Mouse (Mus musculus): ENCODE measurements around the gene Mcam. TPM values are rescaled to one million over a fixed set of nuclear protein-coding genes. Genes with fewer than 3 reads are reported as not detected.

The Mcam gene
- polyA plus RNA-seq, 1 experiment from 2014 or later: 38.7 TPM

DNA sequence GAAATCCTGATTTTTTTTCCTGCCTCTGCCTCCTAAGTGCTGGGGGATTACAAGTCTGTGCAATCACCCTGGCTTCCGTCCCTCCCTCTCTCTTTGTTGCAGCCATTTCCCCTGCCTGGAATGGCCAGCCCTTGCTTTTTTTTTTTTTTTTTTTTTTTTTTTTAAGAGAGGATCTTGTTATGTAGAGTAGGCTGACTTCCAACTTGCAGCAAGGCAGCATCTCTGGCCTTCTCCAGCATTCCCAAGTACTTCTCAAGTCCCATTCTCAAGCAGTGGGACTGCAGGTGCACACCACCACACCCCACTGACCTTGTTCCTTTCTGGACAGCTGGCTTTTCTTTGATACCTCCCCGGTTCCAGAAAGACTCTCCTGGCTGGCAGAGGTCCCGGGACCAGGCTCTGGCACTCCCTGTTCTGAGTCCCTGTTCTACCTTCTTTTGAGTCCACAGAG lies 6.9 kb upstream of the Mcam start:
- Histone ChIP-seq H3K4me2 (replicated peaks) (no peak overlapping the region), H3K27ac (replicated peaks) (no peak overlapping the region), H3K4me3 (replicated peaks) (no peak overlapping the region), H3K36me3 (no peaks in the 10 kb centered on the region), H3K4me1 (peaks cover 35% of the 10 kb centered on the region), H3K27me3 (peaks cover 7% of the 10 kb centered on the region), H3K9me3 (replicated peaks) (no peaks in the 10 kb centered on the region), H3K9ac (no peak overlapping the region)
- WGBS: 66% methylated on average over 3 of the region's 3 CpGs
- no peak for ATAC-seq (ENCODE audit: insufficient number of reproducible peaks, low FRiP score, low TSS enrichment, low read depth)

DNA sequence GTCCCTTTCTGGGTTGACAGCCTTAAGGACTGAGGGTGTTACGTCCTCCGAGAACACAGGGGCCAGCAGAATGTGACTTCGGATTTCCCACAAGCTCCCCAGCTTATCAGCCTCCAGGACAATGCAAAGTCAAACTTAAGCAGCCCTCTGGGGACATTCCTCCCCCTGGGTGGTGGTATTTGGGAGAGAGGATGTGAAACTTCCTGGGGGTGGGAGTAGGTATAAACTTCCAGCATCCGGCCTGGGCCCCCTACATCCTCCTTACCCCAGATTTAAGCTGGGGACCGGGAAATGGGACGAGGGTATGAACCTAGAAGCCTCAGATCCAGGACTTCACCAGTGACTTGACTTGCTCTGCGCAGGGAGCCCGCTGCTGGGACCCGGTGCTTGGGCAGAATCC lies 4.6 kb upstream of the Mcam start:
- H3K9me3 ChIP-seq (replicated peaks): no peaks in the 10 kb centered on the region
- H3K4me1 ChIP-seq: peaks cover 52% of the 10 kb centered on the region
- peak overlapping the region; percentile 41 for H3K4me3 ChIP-seq (replicated peaks)
- peak overlapping the region; percentile 21; the same call in 1 of the 2 replicates for H3K9ac ChIP-seq
- H3K27me3 ChIP-seq: peaks cover 17% of the 10 kb centered on the region
- H3K27ac ChIP-seq (replicated peaks): peak overlapping the region; percentile 84
- 8% methylated on average over 9 of the region's 9 CpGs for WGBS
- ATAC-seq (ENCODE audit: insufficient number of reproducible peaks, low FRiP score, low TSS enrichment, low read depth): no peak
- peak overlapping the region; percentile 75 for H3K4me2 ChIP-seq (replicated peaks)
- no peaks in the 10 kb centered on the region for H3K36me3 ChIP-seq

DNA sequence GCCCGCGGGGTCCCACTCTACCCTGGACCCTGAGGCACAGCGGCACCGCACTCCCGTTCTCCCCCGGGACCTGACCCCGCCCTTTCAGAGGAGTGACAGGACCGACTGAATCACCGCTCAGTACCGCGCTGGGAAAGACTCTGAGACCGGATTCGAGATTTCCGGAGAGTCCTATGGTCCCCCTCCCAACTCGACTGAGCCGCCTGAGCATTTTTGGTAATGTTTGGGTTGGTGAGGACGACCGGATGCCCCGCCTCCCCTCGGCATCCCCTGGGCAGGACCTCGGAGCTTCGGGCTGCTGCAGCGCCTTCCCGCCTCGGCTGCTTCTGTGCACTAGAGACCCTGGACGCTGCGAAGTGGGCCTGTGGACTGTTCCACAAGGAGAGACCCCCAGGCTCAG lies 4.2 kb upstream of the Mcam start:
- H3K27me3 ChIP-seq: peaks cover 17% of the 10 kb centered on the region
- ATAC-seq (ENCODE audit: insufficient number of reproducible peaks, low FRiP score, low TSS enrichment, low read depth): peak; percentile 51
- WGBS: under 1% methylated on average over 27 of the region's 27 CpGs

DNA sequence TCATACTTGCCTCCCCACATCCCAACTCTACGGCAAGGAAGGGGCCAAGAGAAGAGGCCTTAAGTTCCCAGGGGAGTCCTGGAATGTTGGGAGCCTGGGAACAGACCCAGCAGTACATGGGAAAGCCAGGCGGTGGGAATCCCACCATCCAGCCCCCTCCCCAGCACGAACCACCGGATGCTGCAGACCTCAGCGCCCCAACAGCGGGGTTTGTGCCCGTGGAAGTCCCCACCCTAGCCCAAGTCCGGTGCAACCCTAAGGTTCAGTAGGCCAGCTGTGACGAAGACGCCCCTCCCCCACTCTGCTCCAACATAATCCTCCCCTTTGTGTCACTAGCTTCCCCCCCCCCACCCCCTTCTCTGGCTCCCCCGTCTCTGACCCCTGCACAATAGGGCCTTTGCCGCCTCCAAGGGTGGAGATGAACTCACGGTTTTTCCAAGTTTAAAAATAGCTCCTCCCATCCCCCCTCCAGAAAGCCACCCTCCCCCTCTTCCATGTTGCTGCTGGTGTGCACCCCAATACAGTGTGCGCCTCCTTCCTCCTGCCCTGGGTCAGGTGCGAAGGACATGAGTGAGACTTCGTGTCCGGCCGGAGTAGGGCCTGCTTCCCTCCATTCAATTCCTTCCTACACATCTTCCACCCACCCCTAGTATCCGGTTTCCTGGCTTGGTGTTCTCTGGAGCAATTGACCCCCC lies 3.5 kb upstream of the Mcam start:
- WGBS: 22% methylated on average over 19 of the region's 19 CpGs
- Histone ChIP-seq H3K4me3 (replicated peaks) (peak overlapping the region; percentile 41), H3K4me2 (replicated peaks) (peak overlapping the region; percentile 75), H3K27me3 (peaks cover 17% of the 10 kb centered on the region), H3K36me3 (no peaks in the 10 kb centered on the region), H3K9me3 (replicated peaks) (no peaks in the 10 kb centered on the region), H3K9ac (no peak overlapping the region), H3K27ac (replicated peaks) (peak overlapping the region; percentile 84), H3K4me1 (peaks cover 58% of the 10 kb centered on the region)
- peak; percentile 19; the same call in 1 of the 2 replicates for ATAC-seq (ENCODE audit: insufficient number of reproducible peaks, low FRiP score, low TSS enrichment, low read depth)

More for the DNA sequence above, 4.2 kb upstream of the Mcam start:
- H3K4me2 ChIP-seq (replicated peaks): peak overlapping the region; percentile 75
- peak overlapping the region; percentile 41 for H3K4me3 ChIP-seq (replicated peaks)
- peak overlapping the region; percentile 84 for H3K27ac ChIP-seq (replicated peaks)
- no peaks in the 10 kb centered on the region for H3K36me3 ChIP-seq
- H3K4me1 ChIP-seq: peaks cover 56% of the 10 kb centered on the region
- no peaks in the 10 kb centered on the region for H3K9me3 ChIP-seq (replicated peaks)
- peak overlapping the region; percentile 21; the same call in 1 of the 2 replicates for H3K9ac ChIP-seq

DNA sequence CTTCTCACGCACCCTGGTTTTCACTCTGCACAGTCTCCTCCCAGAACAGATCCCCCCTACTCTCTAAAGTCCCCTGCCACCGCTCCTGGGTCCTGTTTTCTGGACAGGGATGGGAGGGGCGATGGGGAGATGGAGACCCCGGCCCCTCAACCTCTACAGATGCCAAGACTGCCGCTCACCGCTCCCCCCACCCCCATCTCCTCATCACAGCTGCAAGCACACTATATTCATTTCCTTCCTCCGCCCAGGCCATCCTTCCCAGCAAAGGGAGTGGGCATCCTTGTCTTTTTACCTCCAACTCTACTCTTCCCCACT lies 3.0 kb upstream of the Mcam start:
- Histone ChIP-seq H3K4me3 (replicated peaks) (no peak overlapping the region), H3K4me1 (peaks cover 58% of the 10 kb centered on the region), H3K9ac (no peak overlapping the region), H3K36me3 (no peaks in the 10 kb centered on the region), H3K27ac (replicated peaks) (peak overlapping the region; percentile 40), H3K9me3 (replicated peaks) (no peaks in the 10 kb centered on the region), H3K27me3 (peaks cover 17% of the 10 kb centered on the region), H3K4me2 (replicated peaks) (no peak overlapping the region)
- ATAC-seq (ENCODE audit: insufficient number of reproducible peaks, low FRiP score, low TSS enrichment, low read depth): no peak
- 44% methylated on average over 7 of the region's 7 CpGs for WGBS

DNA sequence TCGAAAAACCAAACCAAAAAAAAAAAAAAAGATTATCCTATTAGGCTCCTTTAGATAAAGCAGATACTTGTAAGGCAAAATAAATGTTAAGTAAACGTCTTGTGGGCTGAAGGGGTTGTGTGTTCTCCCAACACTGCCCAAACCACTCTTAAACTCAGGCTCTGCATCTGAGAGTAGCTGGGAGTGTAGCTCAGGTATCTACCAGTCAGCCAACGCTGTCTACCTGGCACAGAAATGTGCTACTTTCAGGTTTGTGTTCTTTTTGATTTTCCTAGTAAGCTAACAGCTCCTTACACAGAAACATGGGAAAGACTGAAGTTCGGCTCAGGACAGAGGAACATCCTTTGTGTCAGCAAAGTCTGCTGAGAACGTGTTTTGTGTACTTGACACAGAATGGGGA lies 2.1 kb upstream of the Mcam start:
- peaks cover 17% of the 10 kb centered on the region for H3K27me3 ChIP-seq
- no peaks in the 10 kb centered on the region for H3K36me3 ChIP-seq
- H3K9ac ChIP-seq: no peak overlapping the region
- H3K9me3 ChIP-seq (replicated peaks): no peaks in the 10 kb centered on the region
- WGBS: 62% methylated on average over 5 of the region's 5 CpGs
- H3K4me3 ChIP-seq (replicated peaks): no peak overlapping the region
- no peak overlapping the region for H3K27ac ChIP-seq (replicated peaks)
- H3K4me1 ChIP-seq: peaks cover 60% of the 10 kb centered on the region
- ATAC-seq (ENCODE audit: insufficient number of reproducible peaks, low FRiP score, low TSS enrichment, low read depth): no peak
- no peak overlapping the region for H3K4me2 ChIP-seq (replicated peaks)

DNA sequence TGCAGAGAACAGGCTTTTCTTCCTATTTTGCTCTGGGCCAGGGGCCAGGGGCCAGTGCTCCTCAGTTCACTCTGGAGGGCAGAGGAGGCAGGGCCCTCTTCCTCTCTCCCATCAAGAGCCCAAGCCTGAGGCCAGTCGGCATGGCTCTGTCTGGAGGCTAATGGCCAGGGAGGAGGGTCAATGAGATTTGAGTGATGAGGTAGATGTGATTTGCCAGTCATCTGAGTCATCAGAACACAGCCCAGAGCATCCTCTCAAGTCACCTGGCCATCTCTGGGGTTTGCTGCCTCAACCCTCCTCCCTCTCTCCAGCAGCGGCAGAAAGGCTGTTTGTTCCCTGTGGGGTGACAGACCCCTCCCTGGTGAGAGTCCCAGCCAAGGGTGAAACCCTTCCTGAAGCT lies 982 bp upstream of the Mcam start:
- Histone ChIP-seq H3K27me3 (peaks cover 17% of the 10 kb centered on the region), H3K4me1 (peaks cover 60% of the 10 kb centered on the region), H3K4me3 (replicated peaks) (peak overlapping the region; percentile 64), H3K27ac (replicated peaks) (peak overlapping the region; percentile 81; the same call in 1 of the 2 replicates), H3K9ac (no peak overlapping the region), H3K4me2 (replicated peaks) (peak overlapping the region; percentile 92), H3K36me3 (0 out of 2 replicates have a peak, but pooled peaks cover 6% of the 10 kb centered on the region), H3K9me3 (replicated peaks) (no peaks in the 10 kb centered on the region)
- whole genome bisulfite sequencing: 27% methylated on average over 2 of the region's 2 CpGs
- no peak for ATAC-seq (ENCODE audit: insufficient number of reproducible peaks, low FRiP score, low TSS enrichment, low read depth)

DNA sequence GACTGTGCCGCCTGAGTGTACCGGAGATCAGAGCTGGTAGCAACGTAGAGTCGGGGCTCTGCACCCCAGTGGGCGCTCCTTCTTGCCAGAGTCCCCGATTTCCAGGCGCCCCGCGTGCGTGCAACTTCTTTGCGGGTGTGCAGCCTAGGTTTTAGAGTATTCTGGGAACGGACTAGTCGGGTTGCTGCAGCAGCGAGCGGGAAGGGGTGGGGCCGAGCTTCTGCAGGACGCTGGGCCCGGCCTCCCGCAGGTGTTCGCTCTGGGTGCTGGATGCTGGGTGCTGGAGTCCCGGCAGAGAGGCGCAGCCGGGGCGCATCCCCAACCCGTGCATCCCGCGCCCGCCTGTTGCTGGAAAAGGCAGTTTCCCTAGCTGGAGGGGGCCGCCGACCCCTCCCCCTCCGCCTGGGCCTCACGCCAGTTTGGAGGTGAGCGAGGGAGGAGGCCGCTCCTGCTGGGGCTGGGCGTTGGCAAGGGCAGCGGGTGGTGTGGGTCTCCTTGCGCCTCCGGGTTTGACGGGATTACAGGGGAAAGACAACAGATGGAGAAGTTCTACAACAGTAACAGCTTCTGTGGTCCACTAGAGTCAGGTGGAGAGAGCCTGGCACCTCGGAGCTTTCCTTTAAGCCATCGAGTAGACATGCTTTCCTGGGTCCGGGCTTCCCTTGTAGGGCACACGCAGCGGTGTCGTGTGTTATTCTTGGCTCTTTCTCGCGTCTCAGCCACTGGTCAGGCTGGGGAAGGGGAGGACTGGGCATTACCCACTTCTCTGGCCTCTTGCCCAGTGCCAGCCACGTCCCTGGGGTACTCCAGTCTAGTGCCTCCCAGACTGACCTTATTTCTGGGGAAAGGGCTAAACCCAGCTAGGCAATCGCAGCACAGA lies 822 bp downstream of the Mcam start:
- peaks cover 55% of the 10 kb centered on the region for H3K4me1 ChIP-seq
- H3K9me3 ChIP-seq (replicated peaks): no peaks in the 10 kb centered on the region
- peaks cover 14% of the 10 kb centered on the region; the same call in 1 of the 2 replicates for H3K36me3 ChIP-seq
- peak overlapping the region; percentile 92 for H3K4me2 ChIP-seq (replicated peaks)
- WGBS: 2% methylated on average over 48 of the region's 49 CpGs
- no peak for ATAC-seq (ENCODE audit: insufficient number of reproducible peaks, low FRiP score, low TSS enrichment, low read depth)
- peak overlapping the region; percentile 81 for H3K27ac ChIP-seq (replicated peaks)
- peaks cover 17% of the 10 kb centered on the region for H3K27me3 ChIP-seq
- peak overlapping the region; percentile 64 for H3K4me3 ChIP-seq (replicated peaks)
- H3K9ac ChIP-seq: peak overlapping the region; percentile 50

DNA sequence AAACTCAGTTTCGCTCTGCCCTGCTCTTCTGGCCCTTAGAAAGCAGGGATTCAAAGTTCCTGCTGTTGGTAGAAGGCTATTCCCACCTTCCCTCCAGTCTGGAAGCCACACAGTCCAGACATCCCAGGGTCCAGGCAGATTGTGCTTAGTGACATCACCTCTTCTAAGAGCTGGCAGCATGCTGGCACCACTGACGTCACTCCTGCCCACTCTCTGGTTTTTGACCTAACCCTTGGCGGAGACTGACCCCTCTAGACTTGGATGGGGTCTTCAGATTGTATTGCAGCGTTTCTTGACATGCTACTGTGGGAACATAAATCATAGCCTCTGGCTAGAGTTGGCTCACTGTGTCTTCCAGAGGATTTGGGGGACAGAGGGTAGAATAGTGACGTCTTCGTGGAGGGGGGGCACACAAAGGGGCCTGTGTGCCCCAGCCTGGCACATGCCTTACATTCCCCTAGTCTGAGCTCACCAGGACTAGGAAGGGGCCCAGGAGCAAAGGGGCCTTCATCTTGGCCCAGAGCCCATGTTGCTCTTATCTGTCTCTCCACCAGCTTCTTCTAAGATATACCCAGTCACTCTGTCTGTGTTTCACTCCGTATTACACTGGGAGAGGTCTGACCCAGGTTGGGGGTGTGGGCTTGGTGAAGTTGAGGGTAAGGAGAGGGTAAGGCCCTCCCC lies 1.6 kb downstream of the Mcam start:
- Histone ChIP-seq H3K9me3 (replicated peaks) (no peaks in the 10 kb centered on the region), H3K4me3 (replicated peaks) (peak overlapping the region; percentile 64), H3K4me2 (replicated peaks) (peak overlapping the region; percentile 92), H3K36me3 (peaks cover 21% of the 10 kb centered on the region; the same call in 1 of the 2 replicates), H3K27me3 (peaks cover 17% of the 10 kb centered on the region), H3K27ac (replicated peaks) (peak overlapping the region; percentile 81), H3K9ac (no peak overlapping the region), H3K4me1 (peaks cover 47% of the 10 kb centered on the region)
- ATAC-seq (ENCODE audit: insufficient number of reproducible peaks, low FRiP score, low TSS enrichment, low read depth): no peak
- 45% methylated on average over 7 of the region's 7 CpGs for WGBS

DNA sequence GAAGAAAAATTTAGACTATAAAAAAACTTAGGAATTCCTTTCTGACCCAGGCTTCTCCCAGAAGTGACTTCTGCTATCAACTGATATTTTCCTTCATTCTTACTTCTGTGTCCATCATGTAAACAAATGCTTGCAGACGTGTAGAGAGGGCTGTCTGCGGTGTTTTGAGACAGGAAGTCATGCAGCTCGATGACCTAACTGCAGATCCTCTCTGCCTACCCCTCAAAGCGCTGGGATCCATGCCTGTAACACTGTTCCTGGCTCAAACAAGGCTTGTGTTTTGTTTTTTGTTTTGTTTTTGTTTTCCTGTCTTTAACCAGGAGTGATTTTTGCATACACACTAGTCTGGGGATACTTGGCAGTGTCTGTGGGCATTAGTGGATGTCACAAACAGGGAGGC lies 3.6 kb downstream of the Mcam start:
- Histone ChIP-seq H3K4me2 (replicated peaks) (no peak overlapping the region), H3K4me3 (replicated peaks) (no peak overlapping the region), H3K4me1 (peaks cover 41% of the 10 kb centered on the region), H3K36me3 (peaks cover 31% of the 10 kb centered on the region), H3K9me3 (replicated peaks) (no peaks in the 10 kb centered on the region), H3K27me3 (peaks cover 8% of the 10 kb centered on the region; the same call in 1 of the 2 replicates), H3K27ac (replicated peaks) (no peak overlapping the region), H3K9ac (no peak overlapping the region)
- no peak for ATAC-seq (ENCODE audit: insufficient number of reproducible peaks, low FRiP score, low TSS enrichment, low read depth)
- WGBS: 57% methylated on average over 4 of the region's 4 CpGs

DNA sequence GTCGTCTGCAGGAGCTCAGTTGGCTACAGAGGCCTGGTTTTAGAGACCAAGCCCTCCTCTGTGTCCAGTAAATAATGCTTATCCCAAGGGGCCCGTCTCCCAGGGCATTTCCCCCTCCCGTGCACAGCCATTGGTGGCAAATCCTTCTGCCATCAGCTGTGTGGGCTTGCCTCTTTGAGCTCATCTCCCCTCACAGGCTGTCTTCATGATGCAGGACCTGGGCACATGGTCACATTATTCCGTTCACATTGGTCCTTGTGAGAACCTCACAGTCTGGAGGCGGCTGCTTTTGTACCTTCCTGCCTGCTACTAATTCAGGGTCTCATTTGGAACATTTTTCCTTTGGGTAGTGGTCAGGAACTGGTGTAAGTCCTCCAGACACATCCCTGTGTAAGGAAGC lies 7.7 kb downstream of the Mcam start:
- Histone ChIP-seq H3K4me3 (replicated peaks) (no peak overlapping the region), H3K9me3 (replicated peaks) (no peaks in the 10 kb centered on the region), H3K4me1 (0 out of 2 replicates have a peak, but pooled peaks cover 2% of the 10 kb centered on the region), H3K36me3 (peaks cover 45% of the 10 kb centered on the region), H3K27me3 (no peaks in the 10 kb centered on the region), H3K4me2 (replicated peaks) (no peak overlapping the region), H3K27ac (replicated peaks) (no peak overlapping the region), H3K9ac (no peak overlapping the region)
- no peak for ATAC-seq (ENCODE audit: insufficient number of reproducible peaks, low FRiP score, low TSS enrichment, low read depth)
- WGBS: 68% methylated on average over 5 of the region's 5 CpGs
